Mouse (Mus musculus) heart, postnatal 0 days (tissue): ENCODE results near the gene Prpf3. TPM values are rescaled to one million over a fixed set of nuclear protein-coding genes. Genes with fewer than 3 reads are reported as not detected.
A peak's percentile ranks its signal among the peaks of the same experiment; 100 is the strongest.

Experiments
- ATAC-seq: fragments of 200-750 bp; cut with Nextera tagmentation; 2 replicates; pipeline ENCODE4 v1.8.0; 2017; ENCODE audit warnings: low read depth, moderate number of reproducible peaks, moderate library complexity; ENCODE audit not compliant: insufficient read depth
- DNase-seq: peaks from one replicate; pipeline ENCODE4 v3.0.0-alpha.2; 2016; ENCODE audit warnings: low spot score
- H3K27ac ChIP-seq: fragments of 300-500 bp; sonication (generic); 2 replicates; pipeline ENCODE4 v1.5.1; 2014; ENCODE audit warnings: low read depth, mild to moderate bottlenecking
- H3K27me3 ChIP-seq: fragments of 300-500 bp; sonication (generic); 2 replicates; pipeline ENCODE4 v1.6.1; 2014; ENCODE audit warnings: low read length, mixed read lengths; ENCODE audit not compliant: control insufficient read depth, insufficient read depth
- H3K36me3 ChIP-seq: fragments of 300-500 bp; sonication (generic); replicated peaks from 2 replicates; pipeline ENCODE4 v1.6.1; 2014; ENCODE audit warnings: low read length, mixed read lengths; ENCODE audit not compliant: control insufficient read depth, insufficient read depth
- H3K4me1 ChIP-seq: fragments of 300-500 bp; sonication (generic); 2 replicates; pipeline ENCODE4 v1.6.1; 2014; ENCODE audit warnings: antibody characterized with exemption; ENCODE audit not compliant: control insufficient read depth, insufficient read depth
- H3K4me2 ChIP-seq: fragments of 300-500 bp; sonication (generic); 2 replicates; pipeline ENCODE4 v1.6.1; 2014; ENCODE audit warnings: low read depth, mild to moderate bottlenecking, low read length, moderate library complexity
- H3K4me3 ChIP-seq: fragments of 300-500 bp; sonication (generic); 2 replicates; pipeline ENCODE4 v1.5.1; 2014; ENCODE audit warnings: low read depth, low read length
- H3K9ac ChIP-seq: fragments of 300-500 bp; sonication (generic); replicated peaks from 2 replicates; pipeline ENCODE4 v1.6.1; 2014; ENCODE audit warnings: low read depth, low read length, mixed read lengths
- H3K9me3 ChIP-seq: fragments of 300-500 bp; sonication (generic); replicated peaks from 2 replicates; pipeline ENCODE4 v1.6.1; 2016; ENCODE audit warnings: low read length; ENCODE audit not compliant: control insufficient read depth
- CTCF ChIP-seq: IDR thresholded peaks from 2 replicates; pipeline ENCODE4 v1.5.1; 2016; ENCODE audit warnings: antibody characterized with exemption, control low read depth, low read depth
- EP300 ChIP-seq: IDR thresholded peaks from 2 replicates; pipeline ENCODE4 v1.6.1; 2016; ENCODE audit warnings: antibody characterized with exemption, low read depth
- WGBS: fragments of 180-500 bp; shearing (Covaris S2); extraction: QIAGEN DNeasy Blood & Tissue Kit; methylation state at CpG from one replicate; pipeline ENCODE4 v1.1.7; 2014; 5-methylcytosine and 5-hydroxymethylcytosine counted together
- polyA plus RNA-seq: library from polyadenylated mRNA; unstranded; fragments of >200 nt; fragmentation: Nextera tagmentation; extraction: Ambion mirVana; gene quantifications from 2 replicates; pipeline ENCODE4 v1.2.1, GENCODE M21; 2015
- total RNA-seq: library from RNA; depleted of rRNA; stranded (reverse); fragments of >200 nt; gene quantifications from 2 replicates; pipeline ENCODE4 v1.2.3, GENCODE M21; 2014; ENCODE audit warnings: low replicate concordance

Prpf3 gene
- total and polyA plus RNA-seq, 2 experiments from 2014 or later: 6.0 to 16.3 TPM

DNA sequence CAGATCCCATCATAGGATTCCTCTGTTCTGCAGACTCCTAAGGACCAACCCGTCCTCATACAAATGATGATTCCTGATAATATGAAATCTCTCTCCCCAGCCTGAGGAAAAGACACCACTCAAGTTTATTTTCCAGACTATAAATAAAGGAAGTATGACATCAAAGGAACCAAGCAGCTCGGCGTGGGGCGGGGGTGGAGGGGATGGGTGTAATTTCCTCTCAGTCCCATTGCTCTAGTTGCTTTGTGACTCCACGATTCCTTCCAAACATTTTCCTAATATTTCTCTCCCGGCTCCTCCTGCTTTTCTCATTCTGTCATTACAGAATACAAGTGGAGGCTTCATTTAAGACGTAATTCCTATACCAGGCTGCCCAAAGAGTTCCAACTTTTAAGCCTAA, 37.4 kb upstream of the Prpf3 start:
- ATAC-seq (no peak), DNase-seq (peak; percentile 48)
- H3K4me3 ChIP-seq: peak overlapping the region; percentile 63
- H3K9ac ChIP-seq: peak overlapping the region; percentile 47; the same call in 1 of the 2 replicates
- TF ChIP-seq CTCF (no peak), EP300 (no peak)
- WGBS: 16% methylated on average over 7 of the region's 7 CpGs
- H3K36me3 ChIP-seq: peaks cover 14% of the 10 kb centered on the region
- H3K27ac ChIP-seq: peak overlapping the region; percentile 94
- peaks cover 18% of the 10 kb centered on the region; the same call in 1 of the 2 replicates for H3K4me1 ChIP-seq
- no peaks in the 10 kb centered on the region for H3K9me3 ChIP-seq
- peak overlapping the region; percentile 64 for H3K4me2 ChIP-seq
- H3K27me3 ChIP-seq: no peaks in the 10 kb centered on the region

DNA sequence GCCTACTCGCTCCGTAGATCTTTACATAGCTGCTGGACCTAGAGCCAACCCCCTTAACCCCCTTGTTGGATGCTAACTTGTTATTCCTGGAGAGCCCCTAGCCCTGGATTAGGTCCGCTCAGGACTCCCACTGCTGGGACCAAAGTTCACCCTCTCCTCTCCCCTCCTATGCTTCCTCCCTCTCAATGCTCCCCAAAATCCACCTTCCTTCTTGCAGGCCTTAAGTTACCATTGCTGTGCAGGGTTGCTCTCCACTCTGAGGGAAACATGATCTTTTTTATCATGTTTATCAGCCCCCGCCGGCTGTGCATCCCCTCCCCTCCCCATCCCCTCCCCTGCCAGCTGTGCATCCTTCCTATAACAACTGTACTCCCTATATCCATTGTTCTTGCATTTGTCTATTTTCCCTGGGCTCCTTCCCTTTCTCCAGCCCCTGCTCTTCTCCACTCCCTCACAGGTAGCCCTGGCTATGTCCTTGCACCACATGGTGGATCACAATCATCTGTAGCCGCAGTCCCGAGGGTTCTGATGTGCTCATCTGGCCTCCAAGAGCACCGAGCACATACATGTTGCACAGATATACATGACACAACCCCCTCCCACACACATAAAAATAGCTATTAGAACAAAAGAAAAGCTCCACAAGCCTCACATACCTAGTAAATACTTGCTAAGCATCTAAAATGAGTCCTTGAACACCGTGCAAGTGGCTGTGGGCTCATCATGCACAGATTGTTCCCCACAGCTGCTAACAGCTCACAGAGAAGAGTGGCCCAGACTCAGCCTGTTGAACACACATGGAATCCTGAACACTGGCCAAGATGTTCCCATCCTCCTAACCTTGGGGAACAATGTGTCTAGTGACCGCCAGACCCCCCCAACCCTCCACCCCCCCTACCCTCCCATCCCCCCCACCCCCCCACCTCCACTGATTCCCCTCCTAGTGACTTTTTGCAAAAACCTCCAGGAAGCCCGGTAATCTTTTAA, 36.7 kb upstream of the Prpf3 start:
- peaks cover 18% of the 10 kb centered on the region; the same call in 1 of the 2 replicates for H3K4me1 ChIP-seq
- no peaks in the 10 kb centered on the region for H3K9me3 ChIP-seq
- no peak for ATAC-seq
- peak overlapping the region; percentile 40 for H3K4me3 ChIP-seq
- H3K27me3 ChIP-seq: no peaks in the 10 kb centered on the region
- DNase-seq: no peak
- WGBS: 24% methylated on average over 11 of the region's 11 CpGs
- peaks cover 8% of the 10 kb centered on the region for H3K36me3 ChIP-seq
- peak overlapping the region; percentile 40 for H3K9ac ChIP-seq
- peak overlapping the region; percentile 94 for H3K27ac ChIP-seq
- TF ChIP-seq EP300 (no peak), CTCF (no peak)
- H3K4me2 ChIP-seq: peak overlapping the region; percentile 64

GRCm38 (mm10) chr3:95891211-95892065, 35.8 kb upstream of the Prpf3 start, which contains the start of gene BC028528:
BC028528 (minus strand) TSS chr3:95892005.
- peaks cover 12% of the 10 kb centered on the region for H3K36me3 ChIP-seq
- H3K27me3 ChIP-seq: no peaks in the 10 kb centered on the region
- peak within 1 kb of the TSS; percentile 64 for H3K4me2 ChIP-seq
- H3K9ac ChIP-seq: peak within 1 kb of the TSS; percentile 40
- 23% methylated on average over 12 of the region's 12 CpGs for WGBS
- H3K27ac ChIP-seq: peak within 1 kb of the TSS; percentile 94
- peak within 1 kb of the TSS; percentile 40 for H3K4me3 ChIP-seq
- peaks cover 18% of the 10 kb centered on the region; the same call in 1 of the 2 replicates for H3K4me1 ChIP-seq
- TF ChIP-seq EP300 (no peak), CTCF (no peak)
- peak; percentile 69 for DNase-seq
- no peaks in the 10 kb centered on the region for H3K9me3 ChIP-seq
- no peak for ATAC-seq

- ATAC-seq: no peak
- Histone ChIP-seq H3K4me2 (peak overlapping the region; percentile 1; the same call in 1 of the 2 replicates), H3K9me3 (no peaks in the 10 kb centered on the region), H3K27ac (no peak overlapping the region), H3K9ac (no peak overlapping the region), H3K36me3 (peaks cover 23% of the 10 kb centered on the region), H3K27me3 (no peaks in the 10 kb centered on the region), H3K4me3 (no peak overlapping the region), H3K4me1 (peaks cover 13% of the 10 kb centered on the region; the same call in 1 of the 2 replicates)
- WGBS: 71% methylated on average over 3 of the region's 3 CpGs
- TF ChIP-seq EP300: no peak
- no peak for TF ChIP-seq CTCF
- DNase-seq: no peak
Observed at GRCm38 (mm10) chr3:95889664-95890063, 34.0 kb upstream of the Prpf3 start.

GRCm38 (mm10) chr3:95887596-95887995, 31.9 kb upstream of the Prpf3 start:
- H3K4me1 ChIP-seq: peaks cover 12% of the 10 kb centered on the region
- no peaks in the 10 kb centered on the region for H3K9me3 ChIP-seq
- DNase-seq: no peak
- H3K27ac ChIP-seq: no peak overlapping the region
- H3K36me3 ChIP-seq: peaks cover 27% of the 10 kb centered on the region
- H3K27me3 ChIP-seq: no peaks in the 10 kb centered on the region
- no peak for TF ChIP-seq EP300
- ATAC-seq: no peak
- WGBS: 67% methylated on average over 4 of the region's 4 CpGs
- no peak overlapping the region for H3K9ac ChIP-seq
- no peak overlapping the region for H3K4me2 ChIP-seq
- H3K4me3 ChIP-seq: no peak overlapping the region
